Mouse (Mus musculus) embryo, embryonic 11.5 days (tissue): ENCODE measurements around the gene Cd164l2.

Experiments
- DNase-seq: peaks from one replicate; pipeline ENCODE4 v3.0.0-alpha.2; 2012; ENCODE audit warnings: low read depth, low spot score

Gene Cd164l2

DNA sequence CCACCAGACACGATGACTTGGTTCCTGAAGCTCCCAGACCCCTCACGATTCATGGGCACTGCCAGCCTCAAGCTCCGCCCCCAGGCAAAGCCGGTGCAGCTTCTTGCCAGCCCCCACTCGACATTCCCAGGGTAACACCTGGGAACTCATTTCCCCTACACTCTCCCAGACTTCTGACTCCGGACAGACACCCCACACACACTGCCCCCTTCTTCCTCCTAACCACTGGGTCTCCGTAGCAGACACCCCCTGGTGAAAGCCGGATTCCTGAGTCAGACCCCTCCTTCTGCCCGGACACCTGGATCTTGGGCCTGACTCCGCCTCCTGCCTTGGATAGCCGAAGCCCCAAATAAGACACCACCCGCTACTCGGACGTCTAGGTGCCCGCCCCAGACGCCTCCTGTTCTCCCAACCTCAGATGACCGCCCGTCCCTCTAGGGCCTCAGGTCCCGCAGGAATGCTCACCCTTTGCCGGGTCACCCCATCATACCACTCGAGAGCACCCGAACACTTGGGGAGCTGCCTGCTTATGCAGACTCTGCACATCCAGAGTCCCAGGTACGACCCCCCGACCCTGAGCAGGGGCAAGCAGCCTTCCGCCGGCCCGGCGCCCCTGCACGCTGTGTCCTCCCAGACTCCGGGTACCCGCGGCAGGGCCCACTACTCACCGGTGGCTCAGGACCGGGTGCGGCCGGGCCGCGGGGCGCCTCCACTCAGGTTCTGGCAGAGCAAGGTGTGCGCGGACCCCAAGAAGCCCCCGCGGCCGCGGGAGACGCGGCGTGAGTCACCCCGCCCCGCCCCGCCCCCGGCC is at the start of gene Cd164l2, which contains the start of gene Gpr3:
Gene Cd164l2, plus strand, starts transcription at position 381 of the 811 bp plus-strand sequence.
Gene Gpr3, minus strand, starts transcription at position 786 of the 811 bp plus-strand sequence.
- DNase-seq: no peak

GRCm38 (mm10) chr4:133162196-133162595 is 49.7 kb upstream of the Cd164l2 start:
- no peak for DNase-seq

GRCm38 (mm10) chr4:133166773-133167172 is 45.2 kb upstream of the Cd164l2 start:
- no peak for DNase-seq

DNA sequence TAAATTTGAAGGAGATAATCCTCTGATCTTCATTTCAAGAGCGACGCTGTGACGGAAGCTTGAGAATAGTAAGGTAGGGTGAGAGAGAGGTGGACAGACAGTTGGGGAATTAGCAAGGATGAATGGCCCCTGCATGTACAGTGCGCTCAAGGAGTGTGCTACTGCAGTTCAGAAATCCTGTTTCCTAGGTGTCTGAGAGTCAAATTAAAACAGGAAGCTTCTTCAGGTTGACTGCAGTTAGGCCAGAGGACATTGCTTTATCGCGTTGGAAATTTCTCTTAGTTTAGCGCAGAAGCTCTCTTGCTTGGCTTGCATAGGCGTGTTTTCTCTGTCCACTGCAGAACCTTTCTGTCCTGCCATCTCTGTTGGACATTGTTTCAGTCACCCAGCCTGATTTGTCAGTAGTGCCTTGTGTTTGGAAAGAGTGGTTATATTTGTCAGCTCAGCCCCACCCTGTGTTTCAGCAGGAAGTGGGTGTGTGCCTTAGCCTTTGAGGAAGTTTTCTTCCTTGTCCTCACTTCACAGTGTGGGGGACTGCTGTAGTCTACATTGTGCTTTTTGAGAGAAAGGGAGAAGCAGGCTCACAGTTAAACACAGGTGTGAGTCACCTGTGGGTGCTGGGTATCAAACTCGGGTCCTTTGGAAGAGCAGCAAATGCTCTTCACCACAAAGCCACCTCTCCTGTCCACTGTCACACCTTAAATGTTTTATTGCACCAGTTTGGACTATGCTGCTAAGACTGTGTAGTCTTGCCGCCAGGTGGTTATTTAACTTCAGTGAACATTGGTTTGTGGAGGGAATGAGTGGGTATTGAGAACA is 42.5 kb upstream of the Cd164l2 start:
- no peak for DNase-seq

- DNase-seq: no peak
These were observed 41.8 kb upstream of the Cd164l2 start for GRCm38 (mm10) chr4:133170056-133170524.

DNA sequence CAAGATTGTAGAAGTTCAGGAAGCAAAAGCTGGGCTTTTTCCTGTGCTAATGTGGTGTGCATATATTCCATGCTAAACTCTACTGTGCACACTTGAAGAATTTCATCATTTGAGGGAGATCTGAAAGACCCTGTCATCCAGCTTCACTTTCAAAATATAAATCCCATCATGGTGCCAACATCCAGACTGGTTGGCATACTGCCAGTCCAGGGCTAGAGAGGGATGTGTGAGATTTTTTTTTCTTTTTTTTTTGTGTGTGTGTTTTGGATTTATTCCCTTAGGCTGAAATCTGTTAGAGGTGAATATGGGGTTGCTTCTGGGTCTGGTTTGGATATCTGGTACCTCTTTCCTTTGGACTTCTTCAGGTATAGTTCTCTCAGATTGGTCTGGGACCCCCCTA is 41.3 kb upstream of the Cd164l2 start:
- DNase-seq: no peak

- no peak for DNase-seq
These were observed 39.5 kb upstream of the Cd164l2 start for GRCm38 (mm10) chr4:133172451-133172850.

GRCm38 (mm10) chr4:133174361-133174760 is 37.6 kb upstream of the Cd164l2 start:
- DNase-seq: no peak

GRCm38 (mm10) chr4:133175274-133175673 is 36.7 kb upstream of the Cd164l2 start:
- no peak for DNase-seq

- no peak for DNase-seq
These were observed 35.8 kb upstream of the Cd164l2 start for GRCm38 (mm10) chr4:133175998-133176760.

- DNase-seq: no peak
These were observed 35.0 kb upstream of the Cd164l2 start for GRCm38 (mm10) chr4:133176761-133177403.

GRCm38 (mm10) chr4:133178305-133178704 is 33.6 kb upstream of the Cd164l2 start:
- DNase-seq: no peak

- no peak for DNase-seq
These were observed 32.7 kb upstream of the Cd164l2 start for GRCm38 (mm10) chr4:133179258-133179657.

DNA sequence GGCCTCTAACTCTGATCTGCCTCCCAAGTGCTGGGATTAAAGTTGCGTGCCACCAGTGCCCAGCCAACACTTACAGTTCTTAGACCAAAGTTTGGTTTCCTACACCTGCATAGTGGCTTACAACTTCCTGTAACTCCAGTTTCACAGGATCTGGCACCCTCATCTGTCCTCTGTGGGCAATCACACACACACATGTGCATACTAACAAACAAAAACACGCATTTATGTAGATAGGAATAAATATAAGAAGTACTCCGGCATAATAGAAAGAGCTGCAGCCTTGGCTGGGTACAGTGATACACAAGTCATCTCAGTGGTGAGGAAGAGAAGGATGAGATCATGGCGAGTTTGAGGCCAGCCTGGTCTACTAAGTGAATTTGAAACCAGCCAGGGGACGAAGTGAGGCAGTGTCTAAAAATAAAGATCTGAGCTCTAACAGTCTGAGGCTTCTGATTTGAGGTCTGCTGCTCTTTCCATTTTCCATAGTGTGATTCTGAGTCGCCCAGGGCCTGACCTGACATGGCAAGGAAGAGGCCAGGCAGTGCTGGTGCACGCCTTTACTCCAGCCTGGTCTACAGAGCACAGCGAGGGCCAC is 29.4 kb upstream of the Cd164l2 start:
- DNase-seq: no peak

- DNase-seq: no peak
These were observed 27.7 kb upstream of the Cd164l2 start for GRCm38 (mm10) chr4:133184031-133184897.

DNA sequence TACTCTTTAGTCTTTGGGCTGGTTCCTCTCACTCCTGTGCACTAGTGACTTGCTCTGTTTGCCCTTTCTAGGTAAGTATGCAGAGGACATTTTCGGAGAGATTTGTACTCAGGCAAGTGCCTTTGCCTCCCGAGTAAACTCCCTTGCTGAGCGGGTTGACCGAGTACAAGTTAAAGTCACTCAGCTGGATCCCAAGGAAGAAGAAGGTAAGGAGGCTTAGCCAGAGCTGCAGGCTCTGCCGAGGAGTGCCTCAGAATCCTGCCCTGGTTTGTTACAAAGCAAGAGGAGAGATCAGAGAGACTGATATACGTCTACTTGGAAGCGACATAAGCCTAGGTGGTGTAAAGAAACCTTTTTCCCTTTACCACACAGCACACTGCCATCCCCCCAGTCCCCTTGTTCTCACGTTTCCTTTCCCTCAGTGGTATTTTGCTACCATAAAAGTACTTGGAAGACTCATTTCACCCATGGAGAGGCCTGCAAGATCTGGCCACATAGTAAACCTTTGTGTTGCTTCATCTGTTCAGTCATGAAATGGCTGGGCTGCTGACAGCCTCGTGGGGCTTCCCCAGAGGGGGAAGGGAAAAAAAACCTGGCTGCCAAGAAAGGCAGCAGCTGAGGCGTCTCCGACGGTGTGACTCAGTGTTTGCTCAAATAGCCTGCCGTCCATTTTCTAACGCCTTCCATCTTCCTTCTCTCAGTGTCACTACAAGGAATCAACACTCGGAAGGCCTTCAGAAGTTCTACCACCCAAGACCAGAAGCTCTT is 26.8 kb upstream of the Cd164l2 start:
- DNase-seq: no peak

DNA sequence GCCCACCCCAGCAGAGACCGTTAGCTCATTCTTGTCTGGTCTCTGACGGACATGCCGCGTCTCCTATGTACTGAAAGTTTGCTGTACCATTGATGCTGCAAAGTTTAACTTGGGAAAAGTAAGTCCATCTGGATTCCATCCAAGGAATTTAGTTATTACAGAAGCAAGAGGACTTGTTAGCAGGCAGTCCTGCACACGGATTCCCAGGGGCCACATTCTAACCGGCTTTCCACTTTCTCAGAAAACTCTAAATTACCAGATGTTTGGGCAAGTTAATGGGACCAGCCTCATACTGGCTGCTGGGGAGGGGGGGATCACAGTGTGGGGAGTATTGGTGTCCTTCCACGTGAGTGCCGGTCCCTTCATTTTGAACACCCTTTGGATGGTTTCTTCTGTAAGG is 26.0 kb upstream of the Cd164l2 start:
- DNase-seq: no peak

DNA sequence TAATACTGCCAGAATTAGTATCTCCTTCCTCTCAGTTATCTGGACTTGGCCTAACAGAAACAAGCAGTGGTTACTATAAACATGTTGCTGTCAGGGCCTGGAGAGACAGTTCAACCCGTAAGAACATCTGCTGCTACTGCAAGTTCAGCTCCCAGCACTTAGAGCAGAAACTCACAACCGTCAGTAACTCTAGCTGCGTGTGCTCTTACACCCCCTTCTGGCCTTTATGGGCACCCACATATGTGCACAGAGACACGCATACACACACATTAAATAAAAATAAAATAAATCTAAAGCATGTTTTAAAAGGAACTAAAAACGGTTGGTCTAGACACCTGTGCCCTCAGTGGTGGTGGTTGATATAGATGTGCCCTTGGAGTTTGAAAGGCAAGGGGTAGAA is 25.1 kb upstream of the Cd164l2 start:
- DNase-seq: no peak

DNA sequence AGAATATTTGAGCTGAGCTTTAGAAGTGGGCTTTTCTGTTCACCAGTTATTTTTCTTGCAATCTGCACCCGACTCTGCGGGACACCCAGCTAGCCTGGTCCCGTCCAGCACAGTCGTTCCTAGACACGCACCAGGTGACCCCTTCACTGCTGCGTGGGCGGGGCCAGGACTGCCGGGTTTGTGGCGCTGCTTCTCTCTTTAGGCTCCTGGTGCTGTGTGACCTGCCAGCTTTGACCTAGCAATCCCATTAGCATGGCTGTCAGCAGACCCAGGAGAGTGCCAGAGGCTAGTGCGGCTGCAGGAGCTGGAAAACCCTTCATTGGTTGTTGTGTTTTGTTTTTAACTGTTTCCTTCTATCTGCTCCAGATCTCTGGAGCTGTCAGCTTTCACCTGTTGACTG is 22.5 kb upstream of the Cd164l2 start:
- DNase-seq: no peak
